Mouse (Mus musculus) liver, postnatal 0 days (tissue): ENCODE measurements around the gene Mrpl28.

Source experiments
- CTCF ChIP-seq: sonication (generic); IDR thresholded peaks from 2 replicates; pipeline ENCODE4 v1.5.1; 2016; ENCODE audit warnings: antibody characterized with exemption, low read depth
- EP300 ChIP-seq: IDR thresholded peaks from 2 replicates; pipeline ENCODE4 v1.6.1; 2016; ENCODE audit warnings: antibody characterized with exemption, low read depth, mild to moderate bottlenecking

DNA sequence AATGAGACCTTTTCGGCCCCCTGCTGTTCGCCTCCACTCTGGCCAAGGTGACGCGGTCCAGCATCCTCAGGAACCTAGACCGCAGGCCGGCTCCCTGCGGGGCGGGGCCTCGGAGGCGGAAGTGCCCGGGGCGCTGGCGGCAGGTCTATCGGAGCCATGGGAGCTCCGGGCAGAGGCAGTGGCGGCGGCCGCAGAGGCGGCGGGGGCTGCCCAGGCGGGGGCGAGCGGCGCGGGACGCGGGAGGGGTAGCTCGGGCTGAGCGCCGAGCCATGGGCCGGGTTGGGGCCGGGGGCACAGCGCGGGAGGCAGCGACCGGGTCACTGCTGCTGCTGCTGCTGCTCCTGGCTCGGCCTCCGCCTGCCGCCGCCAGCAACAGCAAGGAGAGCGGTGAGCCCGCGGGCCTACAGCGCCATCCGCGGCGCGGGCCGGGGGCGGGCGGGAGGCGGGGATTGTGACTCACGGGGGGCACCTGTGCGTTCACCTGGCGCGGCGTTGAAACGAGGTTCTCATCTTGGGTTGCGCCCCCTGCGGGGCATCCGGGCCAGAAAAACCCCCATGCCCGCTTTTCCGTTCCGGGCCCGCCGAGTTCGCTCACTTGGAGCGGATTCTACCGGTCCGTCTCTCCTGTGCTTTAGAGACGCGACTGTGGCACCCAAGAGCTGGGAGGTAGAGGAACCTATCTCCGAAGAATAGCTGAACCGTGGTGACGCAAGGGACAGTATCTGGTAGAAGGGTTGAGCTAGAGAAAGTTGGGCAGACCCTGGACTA lies 9.9 kb upstream of the Mrpl28 start, which contains the start of gene Tmem8:
- TF ChIP-seq CTCF (peak; percentile 45), EP300 (no peak)
